28 mouse cellular contexts compared by ENCODE assay signal in the genomic region with DNA sequence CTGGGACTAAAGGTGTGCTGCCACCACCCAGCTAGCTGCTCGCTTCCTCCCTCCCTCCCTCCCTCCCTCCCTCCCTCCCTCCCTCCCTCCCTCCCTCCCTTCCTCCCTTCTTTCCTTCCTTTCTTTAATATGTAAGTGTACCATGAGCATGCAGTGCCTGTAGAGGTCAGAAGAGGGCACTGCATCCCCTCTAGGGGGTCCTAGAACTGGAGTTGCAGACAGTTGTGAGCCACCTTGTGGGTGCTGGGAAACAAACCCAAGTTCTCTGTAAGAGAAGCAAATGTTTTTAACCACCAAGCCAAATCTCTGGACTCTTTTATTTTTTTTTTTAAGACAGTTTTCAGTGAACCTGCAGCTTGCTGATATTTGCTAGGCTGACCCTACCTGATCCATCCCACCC. TPM values are rescaled to one million over a fixed set of nuclear protein-coding genes. Genes with fewer than 3 reads are reported as not detected.
DNase-seq lines count a peak whose midpoint lies in the region; ATAC-seq and TF ChIP-seq lines count a peak whose summit lies in the region.
"Had no signal": no experiment of that assay in that cellular context is flagged by ENCODE, and none has a peak within 500 bp of the region (broad histone marks: within the 10 kb centered on the region; RNA-seq: fewer than 3 reads in every experiment).

No protein-coding gene starts in this region.

- no peak for ATAC-seq in hindbrain, postnatal 0 days
- no peak for ATAC-seq in hindbrain, embryonic 11.5 days (ENCODE audit: low FRiP score)
- no peak for ATAC-seq in midbrain, postnatal 0 days (ENCODE audit: low FRiP score)
- no peak for ATAC-seq in midbrain, embryonic 11.5 days (ENCODE audit: low FRiP score)
- ATAC-seq: forebrain, embryonic 15.5 days; hindbrain, embryonic 16.5 days; inflammation-experienced regulatory T-cells, adult 6 months had no signal

- H3K36me3 ChIP-seq in hindbrain, postnatal 0 days (ENCODE audit: insufficient read depth, low read length) = no peaks in the 10 kb centered on the region
- H3K36me3 ChIP-seq in hindbrain, embryonic 11.5 days (ENCODE audit: control insufficient read depth, insufficient read depth, low read length) = peaks cover 9% of the 10 kb centered on the region; the same call in 1 of the 2 replicates
- peaks cover 9% of the 10 kb centered on the region; the same call in 1 of the 2 replicates for H3K36me3 ChIP-seq in midbrain, postnatal 0 days (ENCODE audit: insufficient read depth, low read length)
- H3K36me3 ChIP-seq in midbrain, embryonic 11.5 days (ENCODE audit: control insufficient read depth, insufficient read depth, low read length) = peaks cover 7% of the 10 kb centered on the region

- no peak overlapping the region for H3K9ac ChIP-seq in hindbrain, postnatal 0 days (replicated peaks; ENCODE audit: low read length)
- H3K9ac ChIP-seq in hindbrain, embryonic 11.5 days (ENCODE audit: low read depth, low read length) = no peak overlapping the region
- H3K9ac ChIP-seq in midbrain, postnatal 0 days (replicated peaks; ENCODE audit: low read length, poor library complexity, severe bottlenecking) = no peak overlapping the region
- no peak overlapping the region for H3K9ac ChIP-seq in midbrain, embryonic 11.5 days (ENCODE audit: low read length)
- H3K9ac ChIP-seq: embryonic facial prominence, embryonic 13.5 days; forebrain, embryonic 12.5 days; forebrain, embryonic 15.5 days; hindbrain, embryonic 13.5 days had no signal

- DNase-seq in hindbrain, postnatal 0 days (ENCODE audit: low spot score) = no peak
- DNase-seq in hindbrain, embryonic 11.5 days (ENCODE audit: low spot score) = no peak
- DNase-seq in midbrain, postnatal 0 days (ENCODE audit: low spot score) = no peak
- no peak for DNase-seq in midbrain, embryonic 11.5 days (ENCODE audit: low spot score, missing footprints)
- DNase-seq in ZHBTc4 (ENCODE audit: low read depth, low spot score) = peak; percentile 70
- no peak for DNase-seq in right cerebral cortex, postnatal 14 days
- no peak for DNase-seq in neural tube, embryonic 10.5 days (ENCODE audit: extremely low spot score, low spot score)
- DNase-seq in gastrocnemius, adult 18-20 months (ENCODE audit: low spot score) = no peak
- DNase-seq: adrenal gland, adult 2 months; adrenal gland, postnatal 14 days; cerebellum, adult 11-12 months; cerebellum, adult 8-10 months; cerebellum, postnatal 10 days; cerebellum, postnatal 36 days; embryo, embryonic 11 days; gastrocnemius, postnatal 10 days; gastrocnemius, postnatal 36 days; heart, adult 11 months had no signal

- H3K9me3 ChIP-seq in hindbrain, postnatal 0 days (ENCODE audit: low read length) = no peaks in the 10 kb centered on the region
- no peaks in the 10 kb centered on the region for H3K9me3 ChIP-seq in hindbrain, embryonic 11.5 days (ENCODE audit: control insufficient read depth, low read length)
- H3K9me3 ChIP-seq in midbrain, postnatal 0 days (ENCODE audit: low read length) = no peaks in the 10 kb centered on the region
- no peaks in the 10 kb centered on the region for H3K9me3 ChIP-seq in midbrain, embryonic 11.5 days (ENCODE audit: control insufficient read depth, low read length)
- H3K9me3 ChIP-seq: embryonic facial prominence, embryonic 10.5 days; forebrain, embryonic 12.5 days; forebrain, embryonic 15.5 days; hindbrain, embryonic 13.5 days had no signal

- H3K27ac ChIP-seq in hindbrain, postnatal 0 days = no peak overlapping the region
- H3K27ac ChIP-seq in hindbrain, embryonic 11.5 days (ENCODE audit: low read depth, low read length) = no peak overlapping the region
- H3K27ac ChIP-seq in midbrain, postnatal 0 days (ENCODE audit: low read depth, low read length) = no peak overlapping the region
- no peak overlapping the region for H3K27ac ChIP-seq in midbrain, embryonic 11.5 days (ENCODE audit: low read depth, low read length)
- H3K27ac ChIP-seq: embryonic facial prominence, embryonic 10.5 days; embryonic facial prominence, embryonic 13.5 days; forebrain, embryonic 12.5 days; forebrain, embryonic 15.5 days; hindbrain, embryonic 13.5 days had no signal

- no peak overlapping the region for H3K4me3 ChIP-seq in hindbrain, postnatal 0 days (ENCODE audit: low read length)
- no peak overlapping the region for H3K4me3 ChIP-seq in hindbrain, embryonic 11.5 days (ENCODE audit: low read depth, low read length)
- no peak overlapping the region for H3K4me3 ChIP-seq in midbrain, postnatal 0 days (ENCODE audit: low read depth, low read length)
- no peak overlapping the region for H3K4me3 ChIP-seq in midbrain, embryonic 11.5 days (ENCODE audit: low read depth, low read length)
- H3K4me3 ChIP-seq: embryonic facial prominence, embryonic 10.5 days; embryonic facial prominence, embryonic 13.5 days; erythroblast, embryonic 14.5 days; forebrain, embryonic 12.5 days; forebrain, embryonic 15.5 days; hindbrain, embryonic 13.5 days had no signal

- H3K27me3 ChIP-seq in hindbrain, postnatal 0 days (ENCODE audit: insufficient read depth, low read length) = no peaks in the 10 kb centered on the region
- no peaks in the 10 kb centered on the region for H3K27me3 ChIP-seq in hindbrain, embryonic 11.5 days (ENCODE audit: control insufficient read depth, insufficient read depth, low read length)
- H3K27me3 ChIP-seq in midbrain, postnatal 0 days (ENCODE audit: insufficient read depth, low read length) = no peaks in the 10 kb centered on the region
- H3K27me3 ChIP-seq in midbrain, embryonic 11.5 days (ENCODE audit: control insufficient read depth, insufficient read depth, low read length) = no peaks in the 10 kb centered on the region
- H3K27me3 ChIP-seq: embryonic facial prominence, embryonic 13.5 days; forebrain, embryonic 12.5 days; forebrain, embryonic 15.5 days; hindbrain, embryonic 13.5 days had no signal

- 100% methylated on average over 1 of the region's 1 CpGs for WGBS in hindbrain, postnatal 0 days
- 82% methylated on average over 1 of the region's 1 CpGs for WGBS in hindbrain, embryonic 11.5 days
- 100% methylated on average over 1 of the region's 1 CpGs for WGBS in midbrain, postnatal 0 days
- 100% methylated on average over 1 of the region's 1 CpGs for WGBS in midbrain, embryonic 11.5 days

- no peak overlapping the region for H3K4me2 ChIP-seq in hindbrain, postnatal 0 days (ENCODE audit: low read depth, low read length)
- no peak overlapping the region for H3K4me2 ChIP-seq in hindbrain, embryonic 11.5 days (replicated peaks; ENCODE audit: low read depth, low read length)
- no peak overlapping the region for H3K4me2 ChIP-seq in midbrain, postnatal 0 days (ENCODE audit: low read depth, low read length, poor library complexity, severe bottlenecking)
- H3K4me2 ChIP-seq in midbrain, embryonic 11.5 days = no peak overlapping the region
- H3K4me2 ChIP-seq: embryonic facial prominence, embryonic 13.5 days; forebrain, embryonic 12.5 days; forebrain, embryonic 15.5 days; heart, embryonic 11.5 days; hindbrain, embryonic 13.5 days had no signal

- peaks cover 6% of the 10 kb centered on the region; the same call in 1 of the 2 replicates for H3K4me1 ChIP-seq in hindbrain, postnatal 0 days (ENCODE audit: insufficient read depth, low read length)
- H3K4me1 ChIP-seq in hindbrain, embryonic 11.5 days (replicated peaks; ENCODE audit: control insufficient read depth, insufficient read depth, low read length) = peaks cover 4% of the 10 kb centered on the region; the same call in 1 of the 2 replicates
- peaks cover 8% of the 10 kb centered on the region for H3K4me1 ChIP-seq in midbrain, postnatal 0 days (ENCODE audit: insufficient read depth, low read length)
- peaks cover 11% of the 10 kb centered on the region for H3K4me1 ChIP-seq in midbrain, embryonic 11.5 days (ENCODE audit: control insufficient read depth, insufficient read depth, low read length)

- TF ChIP-seq CTCF in hindbrain, postnatal 0 days (IDR thresholded peaks at IDR 0.05; ENCODE audit: low read depth) = peak; percentile 19; the same call in 1 of the 2 replicates
- TF ChIP-seq CTCF in midbrain, postnatal 0 days (IDR thresholded peaks at IDR 0.05) = peak; percentile 40

RNA-seq across cellular contexts. Expression of gene Trit1, which starts 6.5 kb away (rescaled TPM):
- total RNA-seq in hindbrain, postnatal 0 days (2014; rRNA removed) = 11.1 and 18.5 TPM in 2 replicates
- 17.0 and 18.3 TPM in 2 replicates for polyA plus RNA-seq in hindbrain, postnatal 0 days (2015; fragmentation: Nextera tagmentation; extraction: Ambion mirVana)
- 24.4 and 26.6 TPM in 2 replicates for polyA plus RNA-seq in hindbrain, embryonic 11.5 days (2014; fragmentation: Nextera tagmentation; extraction: Ambion mirVana)
- 16.2 and 19.7 TPM in 2 replicates for total RNA-seq in midbrain, postnatal 0 days (2014; rRNA removed)
- 17.3 and 18.5 TPM in 2 replicates for polyA plus RNA-seq in midbrain, postnatal 0 days (2015; fragmentation: Nextera tagmentation; extraction: Ambion mirVana)
- polyA plus RNA-seq in midbrain, embryonic 11.5 days (2014; fragmentation: Nextera tagmentation; extraction: Ambion mirVana) = 26.8 and 29.0 TPM in 2 replicates
- total RNA-seq in gastrocnemius, adult 18-20 months (2021) = 1 to 10 TPM; 6.5 to 6.8 TPM

RNA-seq across cellular contexts. Expression of gene Mycl, which starts 27.4 kb away (rescaled TPM):
- total RNA-seq in hindbrain, postnatal 0 days (2014; rRNA removed) = 67.5 and 79.4 TPM in 2 replicates
- 34.3 and 34.8 TPM in 2 replicates for polyA plus RNA-seq in hindbrain, postnatal 0 days (2015; fragmentation: Nextera tagmentation; extraction: Ambion mirVana)
- polyA plus RNA-seq in hindbrain, embryonic 11.5 days (2014; fragmentation: Nextera tagmentation; extraction: Ambion mirVana) = 76.1 and 92.7 TPM in 2 replicates
- total RNA-seq in midbrain, postnatal 0 days (2014; rRNA removed) = 75.7 and 77.3 TPM in 2 replicates
- polyA plus RNA-seq in midbrain, postnatal 0 days (2015; fragmentation: Nextera tagmentation; extraction: Ambion mirVana) = 37.6 and 42.2 TPM in 2 replicates
- 106 and 108 TPM in 2 replicates for polyA plus RNA-seq in midbrain, embryonic 11.5 days (2014; fragmentation: Nextera tagmentation; extraction: Ambion mirVana)
- under 1 TPM; 0.12 to 0.64 TPM for total RNA-seq in gastrocnemius, adult 18-20 months (2021)
- total RNA-seq: hematopoietic stem cell, adult 5-6 weeks had no signal
- polyA plus RNA-seq: inflammation-experienced regulatory T-cells, adult 6 months had no signal
